Mouse (Mus musculus) gastrocnemius, adult 2 months (tissue): ENCODE data around the gene Cd7. TPM values are rescaled to one million over a fixed set of nuclear protein-coding genes. Genes with fewer than 3 reads are reported as not detected.

Experiments used
- DNase-seq: peaks from one replicate; pipeline ENCODE4 v3.0.0; 2022
- H3K27ac ChIP-seq: fragments of 200-600 bp; 2 replicates; pipeline ENCODE4 v1.8.1; 2022; ENCODE audit warnings: mild to moderate bottlenecking
- H3K4me3 ChIP-seq: fragments of 200-600 bp; 2 replicates; pipeline ENCODE4 v1.8.1; 2022; ENCODE audit warnings: mild to moderate bottlenecking, moderate library complexity
- CTCF ChIP-seq: fragments of 200-600 bp; IDR thresholded peaks from 2 replicates; pipeline ENCODE4 v1.8.1; 2022; ENCODE audit warnings: antibody characterized with exemption, mild to moderate bottlenecking, moderate library complexity
- intact Hi-C: fragments of 180-260 bp; cut with DNase I; formaldehyde crosslinking; loops from one replicate; pipeline ENCODE4 v1.15.1; 2025
- total RNA-seq, 2 experiments: library from RNA; stranded (reverse); gene quantifications; 2 replicates each; pipeline ENCODE4 v1.2.3; 2021

Cd7 gene
- total RNA-seq, 2 experiments from 2014 or later: not detected

GRCm38 (mm10) chr11:121038366-121039240, 615 bp downstream of the Cd7 start:
- H3K27ac ChIP-seq: no peak overlapping the region
- DNase-seq: no peak
- no peak overlapping the region for H3K4me3 ChIP-seq
- TF ChIP-seq CTCF: no peak
- intact Hi-C loops: no loop called here

- no peak overlapping the region for H3K27ac ChIP-seq
- intact Hi-C loops: no loop called here
- H3K4me3 ChIP-seq: no peak overlapping the region
- TF ChIP-seq CTCF: no peak
- DNase-seq: no peak
Observed at GRCm38 (mm10) chr11:121033118-121033517, 6.1 kb downstream of the Cd7 start.

GRCm38 (mm10) chr11:121027259-121027658, 12.0 kb downstream of the Cd7 start:
- Histone ChIP-seq H3K27ac (no peak overlapping the region), H3K4me3 (no peak overlapping the region)
- TF ChIP-seq CTCF: no peak
- intact Hi-C loops: no loop called here
- no peak for DNase-seq

GRCm38 (mm10) chr11:121024163-121024562, 15.1 kb downstream of the Cd7 start:
- no peak for DNase-seq
- no peak for TF ChIP-seq CTCF
- intact Hi-C loops: no loop called here
- no peak overlapping the region for H3K27ac ChIP-seq
- no peak overlapping the region for H3K4me3 ChIP-seq

- no peak for DNase-seq
- Histone ChIP-seq H3K4me3 (no peak overlapping the region), H3K27ac (no peak overlapping the region)
- no peak for TF ChIP-seq CTCF
- intact Hi-C loops: loop anchor here (2.0 to 5.0 kb wide), 2 partner anchors 21 to 183 kb away; partner anchors contain the start of genes Hexdc and Ogfod3
Observed at GRCm38 (mm10) chr11:121019501-121019900, 19.7 kb downstream of the Cd7 start.

GRCm38 (mm10) chr11:121017703-121018102, 21.5 kb downstream of the Cd7 start:
- intact Hi-C loops: loop anchor here (2.0 to 5.0 kb wide), 2 partner anchors 23 to 185 kb away; partner anchors contain the start of genes Hexdc and Ogfod3
- peak; percentile 81 for TF ChIP-seq CTCF
- Histone ChIP-seq H3K27ac (no peak overlapping the region), H3K4me3 (no peak overlapping the region)
- peak; percentile 73 for DNase-seq

- intact Hi-C loops: loop anchor here (5.0 kb wide), 1 partner anchor 187 kb away; the partner anchor contains the start of genes Hexdc and Ogfod3
- TF ChIP-seq CTCF: no peak
- no peak for DNase-seq
- H3K27ac ChIP-seq: no peak overlapping the region
- H3K4me3 ChIP-seq: no peak overlapping the region
Observed at GRCm38 (mm10) chr11:121015472-121015871, 23.7 kb downstream of the Cd7 start.

GRCm38 (mm10) chr11:121014896-121015300, 24.3 kb downstream of the Cd7 start:
- peak overlapping the region; percentile 64 for H3K4me3 ChIP-seq
- DNase-seq: peak; percentile 53
- H3K27ac ChIP-seq: no peak overlapping the region
- no peak for TF ChIP-seq CTCF
- intact Hi-C loops: loop anchor here (5.0 kb wide), 1 partner anchor 187 kb away; the partner anchor contains the start of genes Hexdc and Ogfod3

- Histone ChIP-seq H3K27ac (no peak overlapping the region), H3K4me3 (no peak overlapping the region)
- intact Hi-C loops: no loop called here
- no peak for TF ChIP-seq CTCF
- no peak for DNase-seq
Observed at GRCm38 (mm10) chr11:121013656-121014055, 25.6 kb downstream of the Cd7 start.

- intact Hi-C loops: no loop called here
- DNase-seq: no peak
- Histone ChIP-seq H3K4me3 (no peak overlapping the region), H3K27ac (no peak overlapping the region)
- no peak for TF ChIP-seq CTCF
Observed at GRCm38 (mm10) chr11:121010044-121010755, 29.0 kb downstream of the Cd7 start.

- TF ChIP-seq CTCF: no peak
- intact Hi-C loops: no loop called here
- no peak for DNase-seq
- no peak overlapping the region for H3K4me3 ChIP-seq
- H3K27ac ChIP-seq: no peak overlapping the region
Observed at GRCm38 (mm10) chr11:121006184-121006583, 33.0 kb downstream of the Cd7 start.

GRCm38 (mm10) chr11:121004281-121004680, 34.9 kb downstream of the Cd7 start:
- no peak overlapping the region for H3K27ac ChIP-seq
- H3K4me3 ChIP-seq: no peak overlapping the region
- intact Hi-C loops: no loop called here
- TF ChIP-seq CTCF: no peak
- DNase-seq: no peak

- TF ChIP-seq CTCF: no peak
- intact Hi-C loops: no loop called here
- no peak overlapping the region for H3K27ac ChIP-seq
- DNase-seq: peak; percentile 46
- H3K4me3 ChIP-seq: no peak overlapping the region
Observed at GRCm38 (mm10) chr11:121001966-121002365, 37.3 kb downstream of the Cd7 start.
